Mouse (Mus musculus): ENCODE measurements around the gene Sema4g.

DNA sequence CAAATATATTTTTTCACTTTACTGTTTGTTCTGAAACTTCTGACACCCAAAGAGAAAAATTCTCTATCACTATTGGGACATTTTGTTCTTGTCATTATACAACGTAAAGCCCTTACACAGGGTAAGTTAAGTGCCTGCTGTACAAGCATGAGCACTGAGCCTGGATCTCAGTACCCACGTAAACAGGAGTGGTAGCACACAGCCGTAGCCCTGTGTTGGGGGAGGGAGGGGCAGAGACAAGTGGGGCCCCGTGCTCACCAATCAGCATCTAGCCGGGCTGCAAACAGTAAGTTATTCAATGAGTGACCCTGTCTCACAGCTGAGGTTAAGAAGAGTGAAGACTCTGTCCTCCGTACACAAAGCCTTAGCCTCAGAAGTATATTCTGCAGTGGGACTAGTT is 12.3 kb upstream of the Sema4g start:
- no peak for TF ChIP-seq CTCF (IDR thresholded peaks at IDR 0.05; ENCODE audit: low read depth, low read length)
- no peak for TF ChIP-seq POLR2A (IDR thresholded peaks at IDR 0.05; ENCODE audit: extremely low read depth, insufficient read depth, low read length)
